Mouse (Mus musculus): ENCODE data around the gene Fam83f. TPM values are rescaled to one million over a fixed set of nuclear protein-coding genes. Genes with fewer than 3 reads are reported as not detected.

Gene Fam83f
- polyA plus RNA-seq (2021; fragmentation: Nextera tagmentation) = 0.15 and 0.24 TPM in 2 replicates
- long read RNA-seq, experiment 1, partial matches to known transcripts = 0 of 2 reads
- long read RNA-seq, experiment 1, other reads (novel, unspliced or antisense) = 0 of 2 reads
- long read RNA-seq, experiment 2 = 0 reads

DNA sequence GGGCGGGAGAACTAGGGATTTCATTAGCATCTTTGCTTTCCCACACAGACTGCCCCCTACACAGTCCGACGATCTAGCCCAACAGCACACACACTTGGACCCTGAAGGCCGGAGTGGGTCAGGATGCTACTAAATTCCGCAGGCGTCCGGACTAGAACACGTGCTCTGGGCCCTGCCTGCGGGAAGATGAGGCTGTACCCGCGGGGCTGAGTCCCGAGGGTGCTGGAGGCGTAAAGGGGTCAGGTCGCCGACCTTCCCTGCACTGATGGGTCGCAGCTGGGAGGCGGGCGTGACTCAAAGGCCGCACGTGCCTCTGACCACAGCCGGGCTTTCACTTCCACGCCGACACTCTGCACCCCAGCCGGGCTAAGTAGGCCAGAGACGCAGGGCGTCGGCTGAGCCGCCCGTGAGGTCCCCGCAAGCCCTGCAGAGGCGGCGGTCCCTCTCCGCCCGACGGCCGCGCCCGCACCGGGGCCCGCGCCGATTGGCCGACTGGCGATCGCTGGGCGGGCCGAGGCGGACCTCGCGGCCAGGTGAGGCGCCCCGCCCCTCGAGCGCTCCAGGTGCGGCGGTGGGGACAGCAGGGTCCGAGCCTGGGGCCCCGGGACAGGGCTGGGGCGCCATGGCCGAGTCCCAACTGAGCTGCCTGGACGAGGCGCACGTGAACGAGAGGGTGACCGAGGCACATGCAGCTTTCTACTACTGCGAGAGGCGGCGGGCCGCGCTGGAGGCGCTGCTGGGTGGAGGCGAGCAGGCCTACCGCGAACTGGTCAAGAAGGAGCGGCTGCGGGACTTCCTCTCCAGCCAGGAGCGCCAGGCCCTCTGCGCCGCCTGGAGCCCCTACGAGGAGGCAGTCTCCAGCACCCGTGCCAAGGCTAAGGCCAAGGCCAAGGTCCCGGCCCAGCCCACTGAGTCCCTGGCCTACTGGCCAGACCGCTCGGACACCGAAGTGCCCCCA lies at the start of gene Fam83f:
Gene Fam83f (plus strand): TSS at position 553 of the 958 bp plus-strand sequence.

GRCm38 (mm10) chr15:80710608-80711363 lies 39.1 kb downstream of the Fam83f start, which contains the start of gene Tnrc6b:
Tnrc6b (plus strand) TSS chr15:80711313.

Other genes starting within 250 kb of the Fam83f start
- not detected in 2 replicates for gene Enthd1, start 106.7 kb upstream of the Fam83f start, polyA plus RNA-seq (2021; fragmentation: Nextera tagmentation)
- gene Grap2, start 99.3 kb upstream of the Fam83f start, polyA plus RNA-seq (2021; fragmentation: Nextera tagmentation) = 0.04 TPM in 1 of 2 replicates, not detected in the other
- gene Tnrc6b, start 39.5 kb downstream of the Fam83f start, polyA plus RNA-seq (2021; fragmentation: Nextera tagmentation) = 3.8 and 6.6 TPM in 2 replicates

All from left cerebral cortex, adult 6 months (tissue).